Mouse (Mus musculus): ENCODE data around the gene Bzw1.
"Not testable (repeated sequence)": the region's sequence is repeated elsewhere in the genome, so short reads cannot be mapped to it uniquely, and the experiment has no call there.

Gene Bzw1

DNA sequence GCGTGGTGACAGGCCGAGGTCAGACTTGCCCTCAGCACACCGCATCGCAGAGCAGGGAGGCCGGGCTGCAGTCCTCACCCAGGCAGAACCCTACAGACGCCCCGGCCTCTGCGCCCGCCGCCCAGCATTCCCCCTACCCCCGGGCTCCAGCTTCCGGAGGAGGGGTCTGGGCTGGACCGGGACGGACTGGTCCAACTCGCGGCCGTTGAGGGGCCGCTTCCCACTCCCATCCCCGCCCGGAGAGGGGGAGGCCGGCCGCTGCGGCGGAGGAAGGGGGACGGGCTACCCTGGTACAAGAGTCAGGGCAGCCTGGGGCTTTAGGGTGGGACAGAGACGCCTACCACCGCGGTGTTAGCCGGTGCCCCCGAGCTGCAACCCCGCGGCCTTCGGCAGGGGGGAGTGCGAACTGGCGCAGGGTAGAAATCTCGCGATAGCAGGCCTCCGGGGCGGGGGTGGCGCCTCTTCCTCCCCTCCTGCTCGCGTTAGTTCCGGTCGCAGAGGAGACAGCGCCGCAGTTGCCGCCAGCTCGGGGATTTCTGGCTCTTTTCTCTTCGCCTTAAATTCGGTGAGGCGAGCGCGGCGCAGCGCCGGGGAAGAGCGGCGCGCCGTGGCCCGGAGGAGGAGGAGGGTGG, at the start of gene Bzw1:
Gene Bzw1, plus strand, starts transcription at position 247 of the 632 bp plus-strand sequence.
- peak; percentile 91 to 93 for DNase-seq (ENCODE audit: low spot score in 2 of 2)

DNA sequence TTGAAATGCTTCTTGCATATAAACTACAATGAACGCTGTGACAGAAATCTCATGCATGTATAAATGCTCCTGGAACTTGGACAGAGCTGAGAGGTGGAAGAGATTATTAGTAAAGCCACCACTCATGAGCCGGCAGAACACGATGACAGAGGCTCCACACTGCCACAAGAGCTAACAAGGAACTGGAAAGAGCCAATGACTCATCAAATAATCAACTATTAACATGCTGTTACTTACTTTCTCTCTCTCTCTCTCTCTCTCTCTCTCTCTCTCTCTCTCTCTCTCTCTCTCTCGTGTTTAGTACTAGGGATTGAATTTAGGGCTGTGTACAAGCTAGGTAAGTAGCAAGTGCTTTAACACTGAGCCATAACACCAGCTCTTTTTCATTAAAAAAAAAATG, 48.8 kb upstream of the Bzw1 start:
- DNase-seq (ENCODE audit: low spot score in 2 of 2) = no peak

DNA sequence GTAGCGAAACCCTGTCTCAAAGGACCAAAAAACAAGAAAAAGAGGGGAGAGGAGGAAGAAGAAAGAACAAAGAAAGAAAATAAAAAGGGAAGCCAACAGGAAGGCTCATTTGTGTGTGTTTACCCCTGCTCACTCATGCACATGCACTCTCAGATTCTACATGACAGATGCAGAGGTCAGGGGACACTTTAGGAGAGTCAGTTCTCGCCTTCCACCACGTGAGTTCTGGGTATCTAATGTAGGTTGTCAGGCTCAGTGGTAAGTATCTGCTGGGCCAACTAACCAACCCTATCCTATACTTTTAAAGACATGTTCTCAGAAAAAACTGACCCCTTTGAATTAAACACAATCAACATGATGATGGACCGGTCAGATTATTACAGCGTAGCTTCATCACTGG, 48.1 kb upstream of the Bzw1 start:
- no peak for DNase-seq (ENCODE audit: low spot score in 2 of 2)

DNA sequence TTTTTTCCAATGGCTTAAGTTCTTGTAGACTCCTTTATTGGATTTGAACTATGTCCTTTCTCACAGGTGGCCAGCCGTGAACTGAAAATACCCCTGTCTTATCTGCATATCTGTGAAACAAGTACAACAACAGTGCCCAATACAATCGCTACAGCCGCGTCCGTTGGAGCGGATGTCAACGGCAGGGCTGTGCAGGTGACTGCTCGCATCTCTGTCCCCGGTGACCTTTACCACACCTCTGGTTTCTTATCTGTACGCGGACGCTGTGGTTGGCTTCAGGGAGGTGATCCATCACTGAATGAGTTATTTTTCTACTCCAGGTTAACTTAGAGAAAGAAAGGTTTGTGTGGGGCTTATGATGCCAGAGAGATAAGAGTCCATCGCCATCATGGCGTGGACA, 46.5 kb upstream of the Bzw1 start:
- DNase-seq (ENCODE audit: low spot score in 2 of 2) = no peak

DNA sequence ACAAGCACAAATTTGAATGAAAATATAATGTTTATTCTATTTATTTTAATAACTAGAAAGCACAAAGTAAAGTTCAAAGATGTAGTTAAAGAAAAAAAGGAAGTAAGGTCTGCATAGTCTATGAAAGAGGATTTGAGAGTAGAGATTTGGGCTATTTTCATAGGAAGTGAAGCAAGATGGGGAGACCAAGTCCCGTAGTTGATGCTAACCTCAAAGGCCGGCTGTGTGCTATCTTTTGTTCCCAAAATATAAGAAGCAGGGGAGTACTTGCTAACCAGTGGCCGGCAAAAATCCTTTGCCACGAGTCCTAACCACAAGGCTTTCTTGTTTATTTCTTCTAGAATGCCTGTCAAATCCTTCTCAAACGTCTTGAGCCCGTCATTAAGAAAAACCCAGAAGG, 44.0 kb upstream of the Bzw1 start:
- DNase-seq (ENCODE audit: low spot score in 2 of 2) = peak; percentile 7 to 25

DNA sequence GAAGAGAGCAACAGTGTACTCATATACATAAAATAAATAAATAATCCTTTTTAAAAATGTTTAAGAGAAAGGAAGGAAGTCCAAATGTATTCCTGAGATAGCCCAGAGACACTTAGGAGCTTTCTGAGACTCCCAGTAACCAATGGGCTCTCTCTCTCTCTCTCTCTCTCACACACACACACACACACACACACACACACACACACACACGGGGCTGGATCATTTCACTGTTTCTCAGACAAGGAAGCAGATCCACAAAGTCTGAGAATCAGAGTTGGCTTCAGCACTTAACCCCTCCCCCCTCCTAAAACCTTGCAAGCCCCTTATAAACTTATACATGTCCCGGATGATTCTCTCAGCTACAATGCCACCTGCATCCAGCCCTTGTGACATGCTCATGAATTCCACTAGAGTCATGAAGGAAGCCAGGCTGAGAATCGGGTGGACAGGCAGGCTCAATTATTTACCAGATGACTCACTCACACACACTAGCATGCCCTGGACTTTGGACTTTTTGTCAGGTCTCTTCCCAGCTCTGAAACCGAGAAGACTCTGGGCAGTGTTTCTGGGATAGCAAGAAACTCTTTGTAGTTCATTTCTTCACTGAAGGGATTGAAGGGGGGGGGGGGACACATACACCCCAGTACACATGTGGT, 39.3 kb upstream of the Bzw1 start:
- DNase-seq (ENCODE audit: low spot score in 2 of 2) = no peak

DNA sequence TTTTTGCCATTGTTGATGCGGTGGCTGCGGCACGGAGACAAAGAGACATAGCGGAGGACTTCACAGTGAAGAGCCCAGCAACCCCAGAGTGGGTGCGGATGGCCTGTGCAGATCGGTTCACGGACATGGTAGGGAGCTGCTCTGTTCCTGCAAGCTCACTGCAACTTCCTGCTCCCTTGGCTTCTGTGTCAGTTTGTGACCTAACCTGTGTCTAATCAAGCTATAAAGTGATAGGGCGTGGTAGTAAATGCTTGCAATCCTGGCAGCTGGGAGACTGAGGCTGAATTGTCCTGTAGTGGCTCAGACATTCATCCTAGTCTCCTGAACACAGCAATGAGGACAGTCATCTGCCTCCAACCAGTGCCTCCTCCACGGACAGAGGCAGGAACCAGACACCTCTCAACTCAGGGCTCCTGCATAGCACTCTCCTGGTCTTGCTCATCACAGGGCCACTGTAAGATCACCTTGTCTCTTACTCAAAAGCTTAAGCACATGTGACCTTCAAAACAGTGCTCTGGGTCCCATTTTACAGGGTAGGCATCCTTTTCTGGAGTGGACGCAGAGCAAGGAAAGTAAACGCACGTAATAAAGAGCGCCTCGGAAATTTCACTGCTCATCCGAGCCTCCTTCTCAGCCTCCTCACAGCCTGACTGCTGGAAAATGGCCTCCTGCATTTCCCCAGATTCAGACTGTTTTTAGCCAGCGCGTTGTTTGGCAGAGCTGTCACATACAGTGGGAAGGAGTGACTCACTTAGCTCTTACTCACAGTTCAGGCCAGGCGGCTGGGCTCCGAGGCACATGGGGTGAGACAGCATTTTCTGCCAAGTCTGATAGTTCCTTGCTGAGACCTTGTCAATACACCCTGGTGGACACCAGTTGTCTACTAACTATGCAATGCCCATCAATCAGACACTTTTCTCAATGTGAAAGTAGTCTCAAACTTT, 33.5 kb upstream of the Bzw1 start:
- DNase-seq (ENCODE audit: low spot score in 2 of 2) = no peak

DNA sequence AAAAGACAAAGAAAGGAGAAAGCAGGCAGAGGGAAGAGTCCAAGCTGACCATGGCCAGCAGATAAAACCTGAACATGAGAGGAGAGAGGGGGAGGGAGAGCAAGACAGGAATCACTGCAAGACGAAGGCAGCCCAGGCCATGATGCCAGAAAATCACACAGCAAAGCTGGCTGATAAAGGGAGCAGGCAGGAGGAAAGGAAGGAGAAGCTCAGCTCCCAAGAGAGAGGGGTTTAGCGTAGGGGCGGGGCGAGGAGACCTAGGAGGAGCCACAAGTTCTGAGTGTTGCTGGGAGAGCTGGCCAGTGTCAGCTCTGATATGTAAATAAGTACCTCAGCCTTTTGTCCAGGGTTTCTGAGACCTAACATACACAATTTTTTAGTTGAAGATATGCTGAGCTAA, 30.4 kb upstream of the Bzw1 start:
- no peak for DNase-seq (ENCODE audit: low spot score in 2 of 2)

DNA sequence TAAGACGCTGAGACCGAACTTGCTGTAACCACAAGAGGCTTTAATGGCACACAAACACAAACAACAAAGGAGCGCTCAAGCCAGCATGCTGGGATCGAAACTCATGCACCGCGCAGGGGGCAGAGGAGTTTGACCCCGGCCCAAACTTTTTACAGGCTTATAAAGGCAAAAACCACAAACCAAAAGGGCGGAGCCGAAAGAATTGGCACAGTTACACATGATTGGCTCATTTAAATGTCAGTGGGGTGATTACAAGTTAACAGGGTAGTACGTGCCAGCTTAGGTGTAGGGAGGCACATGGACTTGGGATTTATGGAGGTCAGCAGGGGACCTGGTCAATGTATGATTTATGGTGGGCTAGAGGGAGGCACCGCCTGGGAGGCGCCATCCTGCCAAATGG, 28.1 kb upstream of the Bzw1 start:
- no peak for DNase-seq (ENCODE audit: low spot score in 2 of 2)

DNA sequence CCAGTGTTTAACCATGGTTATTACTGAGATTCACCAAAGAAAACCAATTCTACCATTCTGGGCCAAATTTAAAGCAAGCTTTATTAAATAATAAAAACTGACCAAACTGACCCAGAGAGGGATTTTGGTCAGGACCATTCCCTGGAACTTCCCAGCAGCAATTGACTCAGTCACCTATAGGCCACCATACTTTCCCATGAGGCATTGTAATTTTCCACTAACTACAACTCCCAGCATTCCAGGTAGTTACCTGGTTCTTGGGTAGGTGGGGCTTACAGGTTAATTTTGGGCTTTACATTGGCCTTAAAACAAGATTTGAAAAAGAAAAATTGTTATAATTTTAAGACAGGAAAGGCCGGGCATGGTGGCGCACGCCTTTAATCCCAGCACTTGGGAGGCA, 26.9 kb upstream of the Bzw1 start:
- no peak for DNase-seq (ENCODE audit: low spot score in 2 of 2)

DNA sequence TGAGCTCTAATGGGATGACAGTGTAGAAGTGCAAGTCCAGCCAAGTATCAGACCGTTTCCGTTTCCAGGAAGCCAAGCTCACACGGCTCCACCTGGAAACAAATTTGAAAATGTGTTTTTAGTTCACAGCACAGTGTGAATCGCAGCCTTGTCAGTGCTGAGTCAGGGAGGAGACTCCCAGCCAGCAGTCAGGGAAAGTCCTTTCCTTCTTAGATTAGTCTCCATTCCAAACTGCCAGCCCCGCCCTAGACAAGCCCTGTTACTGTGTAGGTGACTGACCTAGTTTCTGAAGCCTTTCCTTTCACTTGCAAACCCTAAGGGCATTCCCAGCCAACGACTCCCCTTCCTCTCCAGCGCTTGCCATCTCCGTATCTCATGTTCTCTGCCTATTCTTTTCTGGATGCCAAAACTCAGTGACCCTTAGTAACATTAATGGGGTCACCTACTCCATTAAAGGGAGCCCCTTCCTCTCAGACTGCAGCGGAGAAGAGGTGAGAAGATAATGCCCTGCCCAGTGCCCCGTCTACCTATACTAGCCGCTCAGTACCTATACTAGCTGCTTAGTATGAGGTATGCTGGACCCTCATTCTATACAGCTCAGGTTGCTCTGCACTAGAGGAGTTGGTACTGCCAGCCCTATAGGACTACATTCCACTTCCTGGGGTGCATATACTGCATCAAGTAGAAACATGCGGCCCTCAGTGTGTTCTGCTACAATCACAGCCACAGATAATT, 25.8 kb upstream of the Bzw1 start:
- no peak for DNase-seq (ENCODE audit: low spot score in 2 of 2)

DNA sequence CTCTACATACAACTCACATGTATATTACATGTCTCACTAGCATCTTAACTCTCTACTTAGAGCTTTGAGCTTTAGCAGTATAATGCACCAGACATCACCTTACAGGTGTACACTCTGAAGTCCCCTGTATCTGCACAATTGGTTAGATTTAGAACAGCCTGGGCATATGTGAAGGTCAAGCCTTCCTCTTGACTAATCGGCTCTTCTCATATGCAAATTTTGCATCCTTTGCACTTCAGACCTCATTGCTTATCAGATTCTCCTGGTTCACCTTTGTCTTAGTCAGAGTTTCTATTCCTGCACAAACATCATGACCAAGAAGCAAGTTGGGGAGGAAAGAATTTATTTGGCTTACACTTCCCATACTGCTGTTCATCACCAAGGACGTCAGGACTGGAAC, 23.0 kb upstream of the Bzw1 start:
- DNase-seq (ENCODE audit: low spot score in 2 of 2) = no peak

DNA sequence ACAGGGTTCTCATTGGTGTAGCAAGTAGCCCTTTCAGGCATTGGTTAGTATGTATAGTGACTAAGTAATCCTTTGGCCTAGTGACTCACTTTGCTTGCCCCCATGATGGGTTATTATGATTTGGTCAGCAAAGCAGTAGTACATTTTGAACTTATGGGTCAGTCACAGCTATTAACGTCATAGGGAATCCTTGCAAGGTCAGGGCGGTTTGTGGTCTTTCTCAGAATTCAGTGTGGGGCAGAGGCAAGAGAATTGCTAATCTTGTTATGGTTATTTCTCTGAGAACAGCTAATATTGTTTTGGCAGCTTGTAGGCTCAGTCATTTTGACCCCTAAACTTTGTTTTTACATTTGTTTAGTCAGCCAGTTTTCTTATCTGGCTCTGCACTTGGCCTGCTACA, 18.4 kb upstream of the Bzw1 start:
- DNase-seq (ENCODE audit: low spot score in 2 of 2) = not testable (repeated sequence)

DNA sequence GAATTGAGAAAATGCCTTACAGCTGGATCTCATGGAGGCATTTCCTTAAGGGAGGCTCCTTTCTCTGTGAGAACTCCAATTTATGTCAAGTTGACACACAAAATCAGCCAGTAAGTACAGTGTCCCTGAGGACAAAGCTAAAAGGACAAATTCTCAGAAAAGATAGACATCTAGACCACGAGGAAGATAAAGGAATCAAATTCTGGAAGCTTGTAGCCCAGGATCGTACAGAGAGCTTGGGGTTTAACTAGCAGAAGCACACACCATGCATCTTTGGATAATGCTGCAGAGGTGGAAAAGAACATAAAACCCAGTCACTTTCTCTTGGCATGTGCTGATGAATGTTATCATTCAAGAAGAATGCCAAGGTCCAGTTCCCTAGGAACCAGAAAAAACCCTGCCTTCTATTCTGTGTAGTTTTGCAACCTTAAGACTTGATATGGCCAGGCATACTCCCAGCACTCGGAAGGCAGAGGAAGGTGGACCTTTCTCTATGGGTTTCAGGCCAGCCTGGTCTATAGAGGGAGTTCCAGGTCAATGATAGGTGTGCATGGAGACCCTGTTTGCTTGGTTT, 17.0 kb upstream of the Bzw1 start:
- DNase-seq (ENCODE audit: low spot score in 2 of 2) = no peak

DNA sequence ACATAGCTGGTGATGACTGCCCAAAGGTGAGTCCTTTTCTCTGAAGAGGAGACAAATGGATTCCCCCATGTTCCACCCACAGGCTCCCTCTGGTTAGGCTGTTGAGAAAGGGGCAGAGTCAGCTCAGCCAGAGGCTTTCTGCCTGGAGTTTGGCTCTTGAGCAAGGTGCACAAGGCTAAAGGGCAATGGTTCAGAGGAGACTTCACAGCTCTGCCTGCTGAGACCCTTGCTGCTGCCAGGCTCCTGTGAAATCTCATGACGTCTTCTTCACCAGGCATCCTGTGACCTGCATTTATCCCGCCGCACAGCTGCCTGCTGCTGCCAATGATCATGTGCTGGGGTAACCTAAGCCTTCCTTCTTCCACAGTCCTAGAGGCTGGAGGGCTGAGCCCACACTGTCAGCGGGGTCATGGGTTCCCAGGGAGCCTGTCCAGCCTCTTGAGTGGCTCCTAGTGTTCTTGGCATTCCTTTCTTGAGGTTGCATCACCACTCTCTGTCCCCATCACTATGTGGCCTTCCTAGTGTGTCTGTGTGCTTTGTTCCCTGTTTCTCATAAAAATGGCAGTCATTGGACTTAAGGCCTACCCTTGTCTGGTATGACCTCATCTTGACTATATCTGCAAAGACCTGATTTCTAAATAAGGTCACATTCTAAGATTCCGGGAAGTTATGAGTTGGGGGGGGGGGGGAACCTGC, 10.0 kb upstream of the Bzw1 start:
- DNase-seq (ENCODE audit: low spot score in 2 of 2) = no peak

DNA sequence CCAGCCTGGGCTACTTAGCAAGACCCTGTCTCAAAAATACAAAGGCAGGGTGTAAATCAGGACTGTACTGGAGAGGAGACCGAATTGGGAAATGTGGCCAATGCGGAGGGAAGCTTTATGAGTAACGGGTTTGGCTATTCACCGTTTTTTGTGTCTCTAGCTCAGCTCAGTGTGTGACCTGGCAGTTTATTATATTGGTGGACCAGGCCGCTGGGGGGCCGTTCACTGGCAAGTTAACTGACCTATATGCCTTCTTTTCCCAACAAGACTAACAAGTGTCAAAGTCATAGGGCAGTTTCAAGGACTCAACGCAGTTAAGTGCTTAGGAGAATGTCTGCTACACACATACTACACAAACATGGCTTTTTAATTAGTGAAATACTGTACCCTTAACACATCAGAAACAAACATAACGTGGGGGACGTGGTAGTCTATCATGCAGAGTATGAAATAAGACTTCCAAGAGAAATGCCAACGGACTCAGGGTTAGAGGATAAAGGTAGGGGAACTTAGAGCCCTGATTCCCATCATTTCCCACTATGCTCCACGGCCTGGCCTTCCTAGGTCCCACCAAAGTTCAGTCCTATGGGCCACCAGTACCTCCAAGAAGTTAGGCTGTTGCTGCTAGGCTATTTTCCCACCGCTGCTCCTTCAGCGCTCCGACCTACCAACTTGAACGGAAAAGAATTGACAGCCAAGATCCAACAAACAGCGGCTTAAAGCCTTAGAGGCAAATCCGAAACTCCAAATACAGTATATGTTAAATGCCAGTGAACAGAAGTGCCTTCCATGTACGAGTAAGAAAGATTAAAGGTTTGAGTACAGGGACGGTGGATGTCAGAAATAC, 1.1 kb upstream of the Bzw1 start:
- no peak for DNase-seq (ENCODE audit: low spot score in 2 of 2)

DNA sequence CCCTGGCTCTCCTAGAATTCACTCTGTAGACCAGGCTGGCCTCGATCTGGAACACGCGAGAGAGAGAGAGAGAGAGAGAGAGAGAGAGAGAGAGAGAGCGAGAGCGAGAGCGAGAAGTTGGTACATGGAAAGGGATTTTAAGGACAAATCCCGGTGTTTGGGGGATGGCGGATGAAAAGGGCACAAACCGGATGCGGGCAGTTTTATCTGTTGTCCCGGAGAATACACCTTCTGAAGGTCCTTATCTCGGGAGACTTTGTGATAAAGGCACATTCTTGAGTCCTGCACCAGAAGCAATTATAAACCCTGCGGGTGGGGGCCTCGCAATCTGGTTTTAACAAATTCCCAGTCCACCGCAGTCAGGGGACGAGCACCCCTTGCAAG, 438 bp upstream of the Bzw1 start:
- no peak for DNase-seq (ENCODE audit: low spot score in 2 of 2)

DNA sequence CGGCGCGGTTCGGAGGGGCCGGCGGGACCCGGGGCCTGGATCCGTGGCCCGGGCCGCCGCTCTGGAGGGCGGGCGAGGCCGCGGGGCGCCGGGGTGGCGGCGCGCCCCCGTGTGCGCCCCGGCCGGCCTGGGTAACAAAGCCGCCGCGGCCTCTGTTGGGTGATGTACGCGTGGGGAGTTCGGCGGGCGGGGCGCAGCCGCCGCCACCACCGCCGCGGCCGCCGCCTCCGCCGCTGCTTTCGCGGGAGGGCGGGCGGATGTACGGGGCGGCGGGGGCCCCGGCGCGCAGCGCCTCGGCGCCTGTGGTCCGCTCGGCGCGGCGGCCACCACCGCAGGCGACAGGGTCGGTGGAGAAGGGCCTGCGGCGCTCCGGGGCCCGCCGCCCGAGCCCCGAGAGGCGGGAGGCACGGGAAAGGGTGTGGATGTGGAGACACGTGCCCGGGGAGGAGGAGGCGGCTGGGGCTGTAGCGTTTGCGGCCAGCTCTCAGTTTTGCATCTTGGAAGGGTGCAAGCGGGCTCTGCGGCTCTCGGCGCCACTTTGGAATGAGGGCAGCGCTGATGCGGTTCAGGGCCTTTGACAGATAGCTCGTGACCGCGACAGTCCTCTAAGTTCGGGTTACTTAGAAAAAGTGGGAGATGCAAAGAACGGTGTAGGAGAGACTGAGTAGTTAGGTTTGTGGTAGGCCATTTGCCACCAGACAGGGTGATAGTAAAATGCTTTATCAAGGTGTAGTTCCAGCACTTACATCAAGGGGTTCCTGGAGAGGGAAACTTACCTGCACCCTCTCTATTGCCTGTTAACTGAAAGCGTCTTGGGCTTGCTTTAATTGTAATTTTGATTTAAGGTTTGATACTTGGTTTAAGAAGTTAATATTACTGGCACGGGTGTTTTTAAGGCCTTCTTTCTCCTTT, 842 bp downstream of the Bzw1 start:
- peak; percentile 45 to 46 for DNase-seq (ENCODE audit: low spot score in 2 of 2)

DNA sequence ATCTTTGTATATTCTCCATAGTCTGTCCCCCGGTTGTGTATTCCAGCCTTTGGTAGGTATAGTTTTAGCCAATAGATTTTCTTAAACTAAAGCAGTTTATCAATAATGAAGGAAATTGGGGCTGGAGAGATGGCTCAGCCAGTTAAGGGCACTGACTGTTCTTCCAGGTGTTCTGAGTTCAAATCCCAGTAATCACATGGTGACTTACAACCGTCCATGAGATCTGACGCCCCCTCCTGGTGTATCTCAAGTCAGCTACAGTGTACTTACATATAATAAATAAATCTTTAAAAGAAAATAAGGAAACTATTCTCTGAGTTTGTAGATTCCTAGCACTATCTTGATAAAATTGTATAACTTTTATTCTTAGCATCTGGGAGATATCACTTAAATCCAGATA, 2.6 kb downstream of the Bzw1 start:
- DNase-seq (ENCODE audit: low spot score in 2 of 2) = no peak

Measured in spleen, postnatal 36 days (tissue).